Mouse (Mus musculus) hindbrain, embryonic 10.5 days (tissue): Measurements from ENCODE around the gene Zfp935. TPM values are rescaled to one million over a fixed set of nuclear protein-coding genes. Genes with fewer than 3 reads are reported as not detected.
"Not testable (repeated sequence)": the region's sequence is repeated elsewhere in the genome, so short reads cannot be mapped to it uniquely, and the experiment has no call there.

Experiments
- DNase-seq: peaks from one replicate; pipeline ENCODE4 v3.0.0-alpha.2; 2017; ENCODE audit warnings: low spot score
- H3K27ac ChIP-seq: fragments of 300-500 bp; sonication (generic); 2 replicates; pipeline ENCODE4 v1.5.1; 2016; ENCODE audit warnings: mild to moderate bottlenecking, moderate library complexity
- H3K27me3 ChIP-seq: fragments of 300-500 bp; sonication (generic); 2 replicates; pipeline ENCODE4 v1.6.1; 2016; ENCODE audit warnings: mild to moderate bottlenecking; ENCODE audit not compliant: poor library complexity, insufficient read depth, severe bottlenecking
- H3K36me3 ChIP-seq: fragments of 300-500 bp; sonication (generic); 2 replicates; pipeline ENCODE4 v1.6.1; 2016; ENCODE audit warnings: mild to moderate bottlenecking, moderate library complexity
- H3K4me1 ChIP-seq: fragments of 300-500 bp; sonication (generic); replicated peaks from 2 replicates; pipeline ENCODE4 v1.6.1; 2016; ENCODE audit warnings: mild to moderate bottlenecking
- H3K4me3 ChIP-seq: fragments of 300-500 bp; sonication (generic); 2 replicates; pipeline ENCODE4 v1.5.1; 2016; ENCODE audit warnings: mild to moderate bottlenecking, moderate library complexity
- H3K9me3 ChIP-seq: fragments of 300-500 bp; sonication (generic); 2 replicates; pipeline ENCODE4 v1.6.1; 2016; ENCODE audit warnings: mild to moderate bottlenecking, moderate library complexity
- WGBS: fragments of 180-500 bp; shearing (Covaris S2); methylation state at CpG from one replicate; pipeline ENCODE4 v1.1.7; 2016; 5-methylcytosine and 5-hydroxymethylcytosine counted together
- polyA plus RNA-seq: library from polyadenylated mRNA; unstranded; fragments of >200 nt; fragmentation: Nextera tagmentation; extraction: Ambion mirVana; gene quantifications from 2 replicates; pipeline ENCODE4 v1.2.1, GENCODE M21; 2016

The Zfp935 gene
- polyA plus RNA-seq = not detected in 2 replicates

- peak within 1 kb of the TSS; percentile 77 for H3K27ac ChIP-seq
- H3K27me3 ChIP-seq, H3K4me1 ChIP-seq: not testable (repeated sequence)
- DNase-seq = peak; percentile 21
- peaks cover 22% of the 10 kb centered on the region for H3K36me3 ChIP-seq
- peaks cover 24% of the 10 kb centered on the region for H3K9me3 ChIP-seq
- 6% methylated on average over 27 of the region's 27 CpGs for WGBS
- H3K4me3 ChIP-seq = peak within 1 kb of the TSS; percentile 54
These were observed at the start of gene Zfp935 for GRCm38 (mm10) chr13:62558189-62559110. Gene Zfp935, minus strand, starts transcription at chr13:62558511.

GRCm38 (mm10) chr13:62571099-62571498 is 12.8 kb upstream of the Zfp935 start, which contains the start of gene Zfp934:
Gene Zfp934, minus strand, starts transcription at chr13:62571199.
- WGBS = 90% methylated on average over 4 of the region's 6 CpGs
- H3K4me3 ChIP-seq, H3K9me3 ChIP-seq, H3K27ac ChIP-seq, H3K36me3 ChIP-seq, H3K27me3 ChIP-seq, H3K4me1 ChIP-seq, DNase-seq: not testable (repeated sequence)

GRCm38 (mm10) chr13:62561696-62562095 is 3.4 kb upstream of the Zfp935 start:
- not testable (repeated sequence) for H3K4me3 ChIP-seq, H3K9me3 ChIP-seq, H3K4me1 ChIP-seq, DNase-seq, H3K27me3 ChIP-seq, H3K27ac ChIP-seq, H3K36me3 ChIP-seq
- WGBS = 24% methylated on average over 1 of the region's 1 CpGs

GRCm38 (mm10) chr13:62530129-62530528 is 28.2 kb downstream of the Zfp935 start:
- peaks cover 16% of the 10 kb centered on the region for H3K9me3 ChIP-seq
- not testable (repeated sequence) for H3K27ac ChIP-seq, H3K27me3 ChIP-seq, H3K4me1 ChIP-seq, DNase-seq, H3K4me3 ChIP-seq
- peaks cover 13% of the 10 kb centered on the region for H3K36me3 ChIP-seq

- 91% methylated on average over 1 of the region's 1 CpGs for WGBS
- H3K4me3 ChIP-seq, DNase-seq, H3K27ac ChIP-seq, H3K27me3 ChIP-seq, H3K4me1 ChIP-seq, H3K36me3 ChIP-seq: not testable (repeated sequence)
- peaks cover 12% of the 10 kb centered on the region; the same call in 1 of the 2 replicates for H3K9me3 ChIP-seq
These were observed 47.5 kb downstream of the Zfp935 start for GRCm38 (mm10) chr13:62510641-62511420.

GRCm38 (mm10) chr13:62472661-62473060 is 85.7 kb downstream of the Zfp935 start:
- H3K27me3 ChIP-seq, H3K27ac ChIP-seq, H3K4me3 ChIP-seq, H3K4me1 ChIP-seq, H3K36me3 ChIP-seq, DNase-seq: not testable (repeated sequence)
- WGBS = 92% methylated on average over 8 of the region's 8 CpGs
- peaks cover 14% of the 10 kb centered on the region for H3K9me3 ChIP-seq

- H3K27me3 ChIP-seq, H3K4me1 ChIP-seq, DNase-seq, H3K27ac ChIP-seq, H3K4me3 ChIP-seq, H3K36me3 ChIP-seq: not testable (repeated sequence)
- peaks cover 14% of the 10 kb centered on the region for H3K9me3 ChIP-seq
These were observed 88.4 kb downstream of the Zfp935 start for GRCm38 (mm10) chr13:62469947-62470346.

- H3K9me3 ChIP-seq = peaks cover 16% of the 10 kb centered on the region
- peaks cover 26% of the 10 kb centered on the region for H3K36me3 ChIP-seq
- 3% methylated on average over 28 of the region's 28 CpGs for WGBS
- not testable (repeated sequence) for H3K4me1 ChIP-seq, H3K27me3 ChIP-seq
- peak; percentile 84 for DNase-seq
- H3K4me3 ChIP-seq = peak within 1 kb of the TSS; percentile 64
- H3K27ac ChIP-seq = peak within 1 kb of the TSS; percentile 89
These were observed 91.6 kb downstream of the Zfp935 start, which contains the start of gene Gm49359 for GRCm38 (mm10) chr13:62466424-62467334. Gene Gm49359, minus strand, starts transcription at chr13:62466832.

Other genes with a start within 250 kb of the Zfp935 start
- gene Gm3604, start 175.3 kb downstream of the Zfp935 start, polyA plus RNA-seq = 2.3 and 4.4 TPM in 2 replicates
- 11.1 and 12.5 TPM in 2 replicates for gene Gm49359, start 91.7 kb downstream of the Zfp935 start, polyA plus RNA-seq
- gene Zfp934, start 12.7 kb upstream of the Zfp935 start, polyA plus RNA-seq = 15.8 and 24.2 TPM in 2 replicates
- gene 6720489N17Rik, start 65.7 kb upstream of the Zfp935 start, polyA plus RNA-seq = 8.9 and 14.0 TPM in 2 replicates
- gene Platr25, start 202.2 kb upstream of the Zfp935 start, polyA plus RNA-seq = 19.7 and 25.9 TPM in 2 replicates
- 6.6 and 10.6 TPM in 2 replicates for gene Gm5141, start 227.3 kb upstream of the Zfp935 start, polyA plus RNA-seq